Mouse (Mus musculus) brain, adult 10 weeks (tissue): Measurements from ENCODE around the gene Cmtm3. TPM values are rescaled to one million over a fixed set of nuclear protein-coding genes. Genes with fewer than 3 reads are reported as not detected.

Experiments
- polyA plus RNA-seq: library from polyadenylated mRNA; stranded (reverse); fragments of 350-450 nt; fragmentation: Illumina TruSeq; extraction: RNeasy Lipid Tissue Mini Kit (QIAGEN cat#74804); gene quantifications from one replicate; pipeline ENCODE4 v1.2.3, GENCODE M21; 2015; ENCODE audit warnings: low read depth, low replicate concordance

Cmtm3 gene
- 12.5 TPM for polyA plus RNA-seq

GRCm38 (mm10) chr8:104339229-104339982 is at the start of gene Cmtm3:
Gene Cmtm3 (plus strand): TSS chr8:104339410.

GRCm38 (mm10) chr8:104293081-104293480 is 46.1 kb upstream of the Cmtm3 start, which contains the start of gene Cmtm2a:
Gene Cmtm2a (minus strand): TSS chr8:104293181.

GRCm38 (mm10) chr8:104309441-104310155 is 29.6 kb upstream of the Cmtm3 start, which contains the start of the genes Gm45711 and Cmtm1:
Gene Gm45711 (minus strand): TSS chr8:104310081.
Gene Cmtm1 (minus strand): TSS chr8:104310145.

GRCm38 (mm10) chr8:104321267-104321666 is 17.9 kb upstream of the Cmtm3 start, which contains the start of gene Gm11020:
Gene Gm11020 (plus strand): TSS chr8:104321567.

GRCm38 (mm10) chr8:104321930-104322329 is 17.3 kb upstream of the Cmtm3 start, which contains the start of gene Cmtm2b:
Gene Cmtm2b (plus strand): TSS chr8:104322230.

GRCm38 (mm10) chr8:104395703-104396357 is 56.6 kb downstream of the Cmtm3 start, which contains the start of gene Cmtm4:
Gene Cmtm4 (minus strand): TSS chr8:104395807.

Other genes starting within 250 kb of the Cmtm3 start
- gene Cdh5, start 237.8 kb upstream of the Cmtm3 start, polyA plus RNA-seq = 9.8 TPM
- gene Bean1, start 169.0 kb upstream of the Cmtm3 start, polyA plus RNA-seq = 10.8 TPM
- 40.2 TPM for gene Tk2, start 90.9 kb upstream of the Cmtm3 start, polyA plus RNA-seq
- gene Cklf, start 88.5 kb upstream of the Cmtm3 start, polyA plus RNA-seq = 8.0 TPM
- gene Cmtm2a, start 46.2 kb upstream of the Cmtm3 start, polyA plus RNA-seq = not detected
- not detected for gene Gm45711, start 29.3 kb upstream of the Cmtm3 start, polyA plus RNA-seq
- not detected for gene Cmtm1, start 29.3 kb upstream of the Cmtm3 start, polyA plus RNA-seq
- not detected for gene Gm11020, start 17.8 kb upstream of the Cmtm3 start, polyA plus RNA-seq
- gene Cmtm2b, start 17.2 kb upstream of the Cmtm3 start, polyA plus RNA-seq = not detected
- gene Cmtm4, start 56.4 kb downstream of the Cmtm3 start, polyA plus RNA-seq = 43.4 TPM
- gene Dync1li2, start 103.6 kb downstream of the Cmtm3 start, polyA plus RNA-seq = 132 TPM
- 0.57 TPM for gene Terb1, start 170.5 kb downstream of the Cmtm3 start, polyA plus RNA-seq
- gene Nae1, start 195.2 kb downstream of the Cmtm3 start, polyA plus RNA-seq = 82.2 TPM
- gene Car7, start 195.3 kb downstream of the Cmtm3 start, polyA plus RNA-seq = 24.0 TPM